ENCODE assay signal across 27 mouse cellular contexts in the genomic region with DNA sequence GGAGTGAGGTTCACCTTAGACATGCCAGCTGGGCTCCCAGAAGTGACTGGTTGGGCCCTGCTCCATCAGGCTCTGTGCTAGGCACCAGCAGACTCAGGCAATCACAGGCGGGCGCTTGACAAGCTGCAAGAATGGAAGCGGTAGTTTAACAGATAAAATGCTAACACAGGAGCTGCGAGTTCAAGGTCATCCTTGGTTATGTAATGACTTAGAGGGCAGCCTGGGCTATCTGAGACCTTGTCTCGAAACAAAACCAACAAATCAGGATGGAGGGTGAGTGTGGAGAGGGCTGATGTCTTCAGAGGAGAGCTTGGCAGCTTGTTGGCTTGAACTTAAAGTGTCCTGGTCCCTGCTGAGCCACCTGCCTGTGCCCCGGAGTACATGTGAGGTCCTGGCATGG.
"Had no signal": no experiment of that assay in that cellular context is flagged by ENCODE, and none has a peak within 500 bp of the region (broad histone marks: within the 10 kb centered on the region; RNA-seq: fewer than 3 reads in every experiment).

No protein-coding gene starts in this region.

- H3K36me3 ChIP-seq: heart, embryonic 13.5 days; heart, embryonic 15.5 days; hindbrain, embryonic 10.5 days; hindbrain, embryonic 12.5 days; intestine, embryonic 15.5 days; limb, embryonic 13.5 days; limb, embryonic 15.5 days; liver, embryonic 12.5 days had no signal

- H3K4me1 ChIP-seq: intestine, embryonic 15.5 days had no signal

- DNase-seq: gastrocnemius, adult 2 months; gastrocnemius, postnatal 10 days; gastrocnemius, postnatal 25 days; heart, adult 18-20 months; heart, postnatal 14 days; heart, postnatal 36 days; kidney, adult 18-20 months; kidney, adult 8-10 months; kidney, postnatal 10 days; kidney, postnatal 25 days; layer of hippocampus, adult 9-11 months; layer of hippocampus, postnatal 36 days; left cerebral cortex, postnatal 4 days had no signal

- H3K4me3 ChIP-seq: gastrocnemius, adult 2 months; heart, embryonic 13.5 days; heart, embryonic 15.5 days; hindbrain, embryonic 10.5 days; hindbrain, embryonic 12.5 days; intestine, embryonic 15.5 days; limb, embryonic 13.5 days; limb, embryonic 15.5 days; liver, embryonic 12.5 days had no signal

- H3K27ac ChIP-seq: gastrocnemius, adult 2 months; heart, embryonic 13.5 days; heart, embryonic 15.5 days; hindbrain, embryonic 10.5 days; hindbrain, embryonic 12.5 days; hindbrain, embryonic 14.5 days; intestine, embryonic 15.5 days; limb, embryonic 13.5 days; limb, embryonic 15.5 days; liver, embryonic 12.5 days; liver, embryonic 14.5 days had no signal

- H3K4me2 ChIP-seq: heart, embryonic 11.5 days; heart, embryonic 13.5 days; heart, embryonic 15.5 days; hindbrain, embryonic 12.5 days; hindbrain, embryonic 14.5 days; intestine, embryonic 15.5 days; limb, embryonic 13.5 days; limb, embryonic 15.5 days; liver, embryonic 12.5 days had no signal

- H3K27me3 ChIP-seq: heart, embryonic 13.5 days; heart, embryonic 15.5 days; intestine, embryonic 15.5 days; limb, embryonic 13.5 days; limb, embryonic 15.5 days; liver, embryonic 12.5 days had no signal

- H3K9ac ChIP-seq: heart, embryonic 13.5 days; heart, embryonic 15.5 days; hindbrain, embryonic 12.5 days; hindbrain, embryonic 14.5 days; intestine, embryonic 15.5 days; limb, embryonic 13.5 days; limb, embryonic 15.5 days; liver, embryonic 12.5 days; liver, embryonic 14.5 days had no signal

- ATAC-seq: hindbrain, embryonic 16.5 days; inflammation-experienced regulatory T-cells, adult 6 months; intestine, postnatal 0 days; liver, embryonic 12.5 days had no signal

- H3K9me3 ChIP-seq: heart, embryonic 13.5 days; heart, embryonic 15.5 days; hindbrain, embryonic 10.5 days; hindbrain, embryonic 12.5 days; intestine, embryonic 15.5 days; limb, embryonic 13.5 days; limb, embryonic 15.5 days; liver, embryonic 12.5 days had no signal
